In genomic region chr13:82949541-82949940, GRCm38 (mm10) we compare ENCODE assay signal across 12 mouse cellular contexts.
DNase-seq lines count a peak whose midpoint lies in the region; ATAC-seq and TF ChIP-seq lines count a peak whose summit lies in the region.
"Had no signal": no experiment of that assay in that cellular context is flagged by ENCODE, and none has a peak within 500 bp of the region (broad histone marks: within the 10 kb centered on the region; RNA-seq: fewer than 3 reads in every experiment).

No protein-coding gene starts in this region.

- no peak overlapping the region for H3K4me3 ChIP-seq in spleen, adult 2 months (ENCODE audit: extremely low read depth, insufficient read depth, insufficient read length)
- no peak overlapping the region for H3K4me3 ChIP-seq in kidney, embryonic 15.5 days (replicated peaks)
- H3K4me3 ChIP-seq: lung, embryonic 15.5 days; neural tube, embryonic 12.5 days had no signal

- ATAC-seq in kidney, embryonic 15.5 days (replicated peaks; ENCODE audit: low FRiP score), result no peak

- no peaks in the 10 kb centered on the region for H3K36me3 ChIP-seq in spleen, adult 2 months (ENCODE audit: control insufficient read depth, insufficient read depth, low read length)
- H3K36me3 ChIP-seq in splenic B cell, adult 2 months (ENCODE audit: control insufficient read depth, insufficient read depth, low read length, poor library complexity, severe bottlenecking), result no peaks in the 10 kb centered on the region
- no peaks in the 10 kb centered on the region for H3K36me3 ChIP-seq in kidney, embryonic 15.5 days
- H3K36me3 ChIP-seq: lung, embryonic 15.5 days; neural tube, embryonic 12.5 days had no signal

- WGBS in spleen, adult 2 months, result 25% methylated on average over 6 of the region's 6 CpGs
- WGBS in kidney, embryonic 15.5 days, result 65% methylated on average over 6 of the region's 6 CpGs

- no peak overlapping the region for H3K9ac ChIP-seq in kidney, embryonic 15.5 days
- H3K9ac ChIP-seq: lung, embryonic 15.5 days; neural tube, embryonic 12.5 days had no signal

- no peak overlapping the region for H3K27ac ChIP-seq in spleen, adult 2 months (ENCODE audit: insufficient read depth, low read length)
- H3K27ac ChIP-seq in kidney, embryonic 15.5 days, result no peak overlapping the region
- H3K27ac ChIP-seq: lung, embryonic 15.5 days; neural tube, embryonic 12.5 days had no signal

- DNase-seq in kidney, adult 9 months, result peak; percentile 3
- DNase-seq in kidney, adult 18-20 months, result no peak
- DNase-seq in spleen, adult 2 months (ENCODE audit: low read depth in 1 of 2, low spot score in 2 of 2), result peak; percentile 50 to 57
- DNase-seq in spleen, postnatal 14 days (ENCODE audit: low spot score in 2 of 2), result no peak
- DNase-seq in layer of hippocampus, adult 9-11 months, result peak; percentile 77
- peak; percentile 73 for DNase-seq in splenic B cell, adult 2 months (ENCODE audit: low read depth, low spot score)
- DNase-seq in MN1 (ENCODE audit: low spot score), result no peak
- DNase-seq: cerebellum, adult 9-11 months; thymus, postnatal 4 days had no signal

- H3K4me2 ChIP-seq in kidney, embryonic 15.5 days, result no peak overlapping the region
- H3K4me2 ChIP-seq: lung, embryonic 15.5 days; neural tube, embryonic 12.5 days had no signal

- H3K4me1 ChIP-seq in spleen, adult 2 months (ENCODE audit: control insufficient read depth, insufficient read depth, insufficient read length), result no peaks in the 10 kb centered on the region; the same call in 1 of the 2 replicates
- H3K4me1 ChIP-seq in kidney, embryonic 15.5 days, result no peaks in the 10 kb centered on the region
- H3K4me1 ChIP-seq: lung, embryonic 15.5 days; neural tube, embryonic 12.5 days had no signal

- H3K27me3 ChIP-seq in spleen, adult 2 months (ENCODE audit: control insufficient read depth, insufficient read depth, low read length), result no peaks in the 10 kb centered on the region
- H3K27me3 ChIP-seq in splenic B cell, adult 2 months (ENCODE audit: control insufficient read depth, insufficient read depth, low read length, poor library complexity, severe bottlenecking), result no peaks in the 10 kb centered on the region
- H3K27me3 ChIP-seq in kidney, embryonic 15.5 days, result no peaks in the 10 kb centered on the region
- H3K27me3 ChIP-seq: lung, embryonic 15.5 days; neural tube, embryonic 12.5 days had no signal

- no peaks in the 10 kb centered on the region for H3K9me3 ChIP-seq in kidney, embryonic 15.5 days (replicated peaks)
- H3K9me3 ChIP-seq: lung, embryonic 15.5 days; neural tube, embryonic 12.5 days had no signal

- no peak for TF ChIP-seq CTCF in spleen, adult 2 months (IDR thresholded peaks at IDR 0.05; ENCODE audit: extremely low read depth, insufficient read depth, insufficient read length, insufficient replicate concordance)

- no peak for TF ChIP-seq POLR2A in spleen, adult 2 months (IDR thresholded peaks at IDR 0.05; ENCODE audit: low read depth, low read length)

Comparison
In these comparisons a context has a peak if more than half of its experiments do, and no peak if none do; other contexts are left out.
1. DNase-seq: peak in kidney, adult 9 months (single experiment), spleen, adult 2 months (2 of 2), layer of hippocampus, adult 9-11 months (single experiment) and splenic B cell, adult 2 months (single experiment); none in kidney, adult 18-20 months (single experiment), spleen, postnatal 14 days (0 of 2) and MN1 (single experiment).